In genomic region chr5:110285156-110285555, GRCm38 (mm10) we compare ENCODE assay signal across 8 mouse cellular contexts. TPM values are rescaled to one million over a fixed set of nuclear protein-coding genes. Genes with fewer than 3 reads are reported as not detected.
A peak's percentile ranks its signal among the peaks of the same experiment; 100 is the strongest.
DNase-seq lines count a peak whose midpoint lies in the region; ATAC-seq lines count a peak whose summit lies in the region.

No protein-coding gene starts in this region.

- peak overlapping the region; percentile 99 for H3K4me2 ChIP-seq in heart, embryonic 13.5 days
- H3K4me2 ChIP-seq in midbrain, embryonic 16.5 days (ENCODE audit: low read length) = peak overlapping the region; percentile 96

- H3K4me1 ChIP-seq in heart, embryonic 13.5 days = peaks cover 26% of the 10 kb centered on the region
- peaks cover 6% of the 10 kb centered on the region for H3K4me1 ChIP-seq in midbrain, embryonic 16.5 days (ENCODE audit: control insufficient read depth, insufficient read depth, low read length)

- ATAC-seq in heart, embryonic 13.5 days (ENCODE audit: extremely low read depth, insufficient number of reproducible peaks, low FRiP score, low TSS enrichment) = no peak
- no peak for ATAC-seq in midbrain, embryonic 16.5 days
- ATAC-seq in granulocyte monocyte progenitor cell, adult 5-6 weeks (replicated peaks; ENCODE audit: poor library complexity, severe bottlenecking) = no peak

- H3K27me3 ChIP-seq in heart, embryonic 13.5 days (replicated peaks) = 0 out of 2 replicates have a peak, but pooled peaks cover 2% of the 10 kb centered on the region
- H3K27me3 ChIP-seq in midbrain, embryonic 16.5 days (ENCODE audit: control insufficient read depth, insufficient read depth, low read depth, low read length) = peaks cover 4% of the 10 kb centered on the region; the same call in 1 of the 2 replicates

- 2% methylated on average over 15 of the region's 15 CpGs for WGBS in heart, embryonic 13.5 days
- WGBS in midbrain, embryonic 16.5 days = 12% methylated on average over 15 of the region's 15 CpGs

- H3K9ac ChIP-seq in heart, embryonic 13.5 days = peak overlapping the region; percentile 85
- H3K9ac ChIP-seq in midbrain, embryonic 16.5 days (ENCODE audit: low read depth, low read length) = peak overlapping the region; percentile 85; the same call in 1 of the 2 replicates

- peak; percentile 7 to 37 for DNase-seq in heart, adult 18-20 months
- DNase-seq in heart, adult 11 months = no peak
- peak; percentile 15 for DNase-seq in Muller cell, postnatal 12 days (ENCODE audit: inconsistent ontology term)
- peak; percentile 33 for DNase-seq in kidney, postnatal 14 days
- DNase-seq in cerebellum, adult 8-10 months = no peak

- peaks cover 11% of the 10 kb centered on the region for H3K36me3 ChIP-seq in heart, embryonic 13.5 days
- H3K36me3 ChIP-seq in midbrain, embryonic 16.5 days (ENCODE audit: control insufficient read depth, insufficient read depth, low read length) = no peaks in the 10 kb centered on the region; the same call in 1 of the 2 replicates

- no peaks in the 10 kb centered on the region for H3K9me3 ChIP-seq in heart, embryonic 13.5 days
- H3K9me3 ChIP-seq in midbrain, embryonic 16.5 days (replicated peaks; ENCODE audit: control insufficient read depth, low read length, poor library complexity, severe bottlenecking) = no peaks in the 10 kb centered on the region

- peak overlapping the region; percentile 79 for H3K4me3 ChIP-seq in heart, embryonic 13.5 days
- H3K4me3 ChIP-seq in midbrain, embryonic 16.5 days (ENCODE audit: low read depth, low read length) = peak overlapping the region; percentile 83

- H3K27ac ChIP-seq in heart, embryonic 13.5 days (replicated peaks) = no peak overlapping the region
- no peak overlapping the region for H3K27ac ChIP-seq in midbrain, embryonic 16.5 days (ENCODE audit: low read length)

RNA-seq across cellular contexts. Expression of gene Pxmp2, which starts 0.8 kb away (rescaled TPM):
- 100 to 1,000 TPM; 120 to 124 TPM for total RNA-seq in heart, adult 18-20 months (2021)
- 16.0 and 19.1 TPM in 2 replicates for polyA plus RNA-seq in heart, embryonic 13.5 days (2015; fragmentation: Nextera tagmentation; extraction: Ambion mirVana)
- 11.5 and 12.2 TPM in 2 replicates for polyA plus RNA-seq in midbrain, embryonic 16.5 days (2015; fragmentation: Nextera tagmentation; extraction: Ambion mirVana)
- total RNA-seq in granulocyte monocyte progenitor cell, adult 5-6 weeks (2014; fragmentation: Nextera tagmentation) = 9.7 TPM in 1 of 2 replicates, not detected in the other
- total RNA-seq in granulocyte monocyte progenitor cell, adult 5-6 weeks (2017) = 4.3 and 6.3 TPM in 2 replicates

RNA-seq across cellular contexts. Expression of gene Pole, which starts 0.9 kb away (rescaled TPM):
- 1 to 10 TPM; 2.2 to 2.3 TPM for total RNA-seq in heart, adult 18-20 months (2021)
- 16.2 and 17.7 TPM in 2 replicates for polyA plus RNA-seq in heart, embryonic 13.5 days (2015; fragmentation: Nextera tagmentation; extraction: Ambion mirVana)
- 5.1 and 7.4 TPM in 2 replicates for polyA plus RNA-seq in midbrain, embryonic 16.5 days (2015; fragmentation: Nextera tagmentation; extraction: Ambion mirVana)
- 92.1 and 96.7 TPM in 2 replicates for total RNA-seq in granulocyte monocyte progenitor cell, adult 5-6 weeks (2014; fragmentation: Nextera tagmentation)
- total RNA-seq in granulocyte monocyte progenitor cell, adult 5-6 weeks (2017) = 46.4 and 48.5 TPM in 2 replicates

RNA-seq across cellular contexts. Expression of gene Pgam5, which starts 15.4 kb away (rescaled TPM):
- total RNA-seq in heart, adult 18-20 months (2021) = 10 to 100 TPM; 32.9 to 35.7 TPM
- polyA plus RNA-seq in heart, embryonic 13.5 days (2015; fragmentation: Nextera tagmentation; extraction: Ambion mirVana) = 47.4 and 56.3 TPM in 2 replicates
- 105 and 107 TPM in 2 replicates for polyA plus RNA-seq in midbrain, embryonic 16.5 days (2015; fragmentation: Nextera tagmentation; extraction: Ambion mirVana)
- 37.7 and 42.2 TPM in 2 replicates for total RNA-seq in granulocyte monocyte progenitor cell, adult 5-6 weeks (2014; fragmentation: Nextera tagmentation)
- total RNA-seq in granulocyte monocyte progenitor cell, adult 5-6 weeks (2017) = 41.4 and 45.0 TPM in 2 replicates

RNA-seq across cellular contexts. Expression of gene Ankle2, which starts 54.4 kb away (rescaled TPM):
- total RNA-seq in heart, adult 18-20 months (2021) = 10 to 100 TPM; 26.2 to 28.4 TPM
- polyA plus RNA-seq in heart, embryonic 13.5 days (2015; fragmentation: Nextera tagmentation; extraction: Ambion mirVana) = 16.1 and 16.3 TPM in 2 replicates
- polyA plus RNA-seq in midbrain, embryonic 16.5 days (2015; fragmentation: Nextera tagmentation; extraction: Ambion mirVana) = 18.7 and 24.1 TPM in 2 replicates
- total RNA-seq in granulocyte monocyte progenitor cell, adult 5-6 weeks (2014; fragmentation: Nextera tagmentation) = 31.4 and 42.7 TPM in 2 replicates
- total RNA-seq in granulocyte monocyte progenitor cell, adult 5-6 weeks (2017) = 53.1 and 68.9 TPM in 2 replicates

RNA-seq across cellular contexts. Expression of gene P2rx2, which starts 57.9 kb away (rescaled TPM):
- not detected for total RNA-seq in heart, adult 18-20 months (2021)
- polyA plus RNA-seq in heart, embryonic 13.5 days (2015; fragmentation: Nextera tagmentation; extraction: Ambion mirVana) = 0.51 and 0.88 TPM in 2 replicates
- polyA plus RNA-seq in midbrain, embryonic 16.5 days (2015; fragmentation: Nextera tagmentation; extraction: Ambion mirVana) = 12.5 and 14.1 TPM in 2 replicates
- total RNA-seq in granulocyte monocyte progenitor cell, adult 5-6 weeks (2014; fragmentation: Nextera tagmentation) = not detected in 2 replicates
- not detected in 2 replicates for total RNA-seq in granulocyte monocyte progenitor cell, adult 5-6 weeks (2017)

Comparison
In these comparisons a context has a peak if more than half of its experiments do, and no peak if none do; other contexts are left out.
1. DNase-seq: peak in heart, adult 18-20 months (2 of 2), Muller cell, postnatal 12 days (single experiment) and kidney, postnatal 14 days (single experiment); none in heart, adult 11 months (single experiment) and cerebellum, adult 8-10 months (single experiment).
2. RNA of gene Pxmp2, which starts 0.8 kb away (total RNA-seq): 120 to 124 TPM in heart, adult 18-20 months; 4.3 to 9.7 TPM in granulocyte monocyte progenitor cell, adult 5-6 weeks; every median in the first group is over 10 times any median in the second.
3. RNA of gene Pole, which starts 0.9 kb away (total RNA-seq): 46.4 to 96.7 TPM in granulocyte monocyte progenitor cell, adult 5-6 weeks; 2.2 to 2.3 TPM in heart, adult 18-20 months; every median in the first group is over 10 times any median in the second.